Comparison of ENCODE assay signal across 13 mouse cellular contexts in genomic region chr12:102670848-102671247, GRCm38 (mm10). TPM values are rescaled to one million over a fixed set of nuclear protein-coding genes. Genes with fewer than 3 reads are reported as not detected.
DNase-seq lines count a peak whose midpoint lies in the region; ATAC-seq and TF ChIP-seq lines count a peak whose summit lies in the region.
"Had no signal": no experiment of that assay in that cellular context is flagged by ENCODE, and none has a peak within 500 bp of the region (broad histone marks: within the 10 kb centered on the region; RNA-seq: fewer than 3 reads in every experiment).

No protein-coding gene starts in this region.

- no peak overlapping the region for H3K27ac ChIP-seq in hindbrain, embryonic 10.5 days
- H3K27ac ChIP-seq in hindbrain, embryonic 14.5 days = no peak overlapping the region
- peak overlapping the region; percentile 6; the same call in 1 of the 2 replicates for H3K27ac ChIP-seq in CH12.LX (ENCODE audit: insufficient read depth, low read depth)
- no peak overlapping the region for H3K27ac ChIP-seq in stomach, postnatal 0 days (replicated peaks)
- H3K27ac ChIP-seq: layer of hippocampus, adult 2 months; liver, embryonic 15.5 days had no signal

- TF ChIP-seq CTCF in CH12.LX (conservative IDR thresholded peaks at IDR 0.05 in 1 of 2, IDR thresholded peaks at IDR 0.05 in 1 of 2; ENCODE audit: low read depth in 2 of 2, low read length in 2 of 2) = no peak
- TF ChIP-seq CTCF in stomach, postnatal 0 days (IDR thresholded peaks at IDR 0.05; ENCODE audit: low read depth) = no peak

- DNase-seq in hindbrain, embryonic 10.5 days (ENCODE audit: low spot score) = peak; percentile 36
- DNase-seq in hindbrain, embryonic 14.5 days (ENCODE audit: low spot score) = no peak
- no peak for DNase-seq in CH12.LX (ENCODE audit: extremely low read depth)
- DNase-seq in adrenal gland, adult (ENCODE audit: inconsistent age in 2 of 2, low spot score in 1 of 2) = no peak
- no peak for DNase-seq in stomach, postnatal 0 days (ENCODE audit: low spot score)
- DNase-seq: adrenal gland, postnatal 25 days; cerebellum, adult 9-11 months; lung, postnatal 10 days had no signal

- no peak overlapping the region for H3K4me2 ChIP-seq in hindbrain, embryonic 14.5 days (replicated peaks)
- H3K4me2 ChIP-seq in CH12.LX (ENCODE audit: insufficient read depth, low read depth, poor library complexity, severe bottlenecking) = no peak overlapping the region
- H3K4me2 ChIP-seq in stomach, postnatal 0 days (replicated peaks; ENCODE audit: low read depth) = no peak overlapping the region
- H3K4me2 ChIP-seq: liver, embryonic 15.5 days had no signal

- H3K4me3 ChIP-seq in hindbrain, embryonic 10.5 days = no peak overlapping the region
- no peak overlapping the region for H3K4me3 ChIP-seq in hindbrain, embryonic 14.5 days (replicated peaks; ENCODE audit: low read length)
- H3K4me3 ChIP-seq in CH12.LX (replicated peaks in 1 of 3; ENCODE audit: low read depth in 2 of 3, low read length in 2 of 3, poor library complexity in 1 of 3) = no peak overlapping the region
- H3K4me3 ChIP-seq in stomach, postnatal 0 days (ENCODE audit: low read depth, low read length) = no peak overlapping the region
- H3K4me3 ChIP-seq: layer of hippocampus, adult 2 months; liver, embryonic 15.5 days had no signal

- no peaks in the 10 kb centered on the region for H3K27me3 ChIP-seq in hindbrain, embryonic 10.5 days (ENCODE audit: insufficient read depth, poor library complexity, severe bottlenecking)
- H3K27me3 ChIP-seq in hindbrain, embryonic 14.5 days (ENCODE audit: control insufficient read depth, insufficient read depth, low read length) = no peaks in the 10 kb centered on the region
- H3K27me3 ChIP-seq in CH12.LX (replicated peaks) = no peaks in the 10 kb centered on the region
- no peaks in the 10 kb centered on the region for H3K27me3 ChIP-seq in stomach, postnatal 0 days (ENCODE audit: control insufficient read depth, insufficient read depth, low read length)
- H3K27me3 ChIP-seq: liver, embryonic 15.5 days had no signal

- no peak for TF ChIP-seq EP300 in CH12.LX (IDR thresholded peaks at IDR 0.05; ENCODE audit: low read length)
- TF ChIP-seq EP300 in stomach, postnatal 0 days (optimal IDR thresholded peaks at IDR 0.05) = no peak

- WGBS in hindbrain, embryonic 10.5 days = 38% methylated on average over 8 of the region's 8 CpGs
- WGBS in hindbrain, embryonic 14.5 days = 22% methylated on average over 8 of the region's 8 CpGs
- 82% methylated on average over 8 of the region's 8 CpGs for WGBS in stomach, postnatal 0 days

- no peaks in the 10 kb centered on the region for H3K9me3 ChIP-seq in hindbrain, embryonic 10.5 days
- no peaks in the 10 kb centered on the region for H3K9me3 ChIP-seq in hindbrain, embryonic 14.5 days (ENCODE audit: control insufficient read depth, low read length)
- no peaks in the 10 kb centered on the region for H3K9me3 ChIP-seq in CH12.LX (replicated peaks; ENCODE audit: low read length)
- no peaks in the 10 kb centered on the region for H3K9me3 ChIP-seq in stomach, postnatal 0 days (ENCODE audit: control insufficient read depth, low read length)
- H3K9me3 ChIP-seq: liver, embryonic 15.5 days had no signal

- H3K4me1 ChIP-seq in hindbrain, embryonic 10.5 days (replicated peaks) = peaks cover 29% of the 10 kb centered on the region
- H3K4me1 ChIP-seq in hindbrain, embryonic 14.5 days (replicated peaks; ENCODE audit: control insufficient read depth, insufficient read depth, low read length) = peaks cover 4% of the 10 kb centered on the region; the same call in 1 of the 2 replicates
- peaks cover 22 to 77% of the 10 kb centered on the region in 2 experiments for H3K4me1 ChIP-seq in CH12.LX (ENCODE audit: control insufficient read depth in 1 of 2, insufficient read depth in 2 of 2)
- no peaks in the 10 kb centered on the region for H3K4me1 ChIP-seq in stomach, postnatal 0 days (replicated peaks; ENCODE audit: control insufficient read depth, insufficient read depth)
- H3K4me1 ChIP-seq: liver, embryonic 15.5 days had no signal

- TF ChIP-seq RAD21 in CH12.LX (IDR thresholded peaks at IDR 0.05; ENCODE audit: low read depth, low read length) = no peak

- H3K36me3 ChIP-seq in hindbrain, embryonic 10.5 days = peaks cover 27% of the 10 kb centered on the region
- H3K36me3 ChIP-seq in hindbrain, embryonic 14.5 days (replicated peaks; ENCODE audit: control insufficient read depth, insufficient read depth) = 0 out of 2 replicates have a peak, but pooled peaks cover 8% of the 10 kb centered on the region
- H3K36me3 ChIP-seq in CH12.LX (replicated peaks in 1 of 2; ENCODE audit: control insufficient read depth in 1 of 2, insufficient read depth in 1 of 2, low read length in 1 of 2) = peaks cover 27 to 75% of the 10 kb centered on the region in 2 experiments
- no peaks in the 10 kb centered on the region for H3K36me3 ChIP-seq in stomach, postnatal 0 days (ENCODE audit: control insufficient read depth, insufficient read depth, low read length)
- H3K36me3 ChIP-seq: liver, embryonic 15.5 days had no signal

- in situ Hi-C loops in CH12.LX (cut with MboI; ENCODE audit: low pct_ligation_motif_present, low pct_unique_long_range_greater_than_20kb, low sequenced_read_pairs) = no loop called here

- TF ChIP-seq POLR2A in CH12.LX (IDR thresholded peaks at IDR 0.05; ENCODE audit: low read depth, low read length) = no peak

- dilution Hi-C loops in CH12.LX (cut with MboI; ENCODE audit: extremely low pct_ligation_motif_present, extremely low pct_unique_long_range_greater_than_20kb, low sequenced_read_pairs) = no loop called here

- H3K79me2 ChIP-seq in CH12.LX (replicated peaks; ENCODE audit: control insufficient read depth, extremely low read depth, insufficient read depth, poor library complexity, severe bottlenecking) = no peaks in the 10 kb centered on the region; the same call in 1 of the 2 replicates

- ATAC-seq in hindbrain, embryonic 14.5 days (ENCODE audit: low FRiP score) = no peak
- peak; percentile 43 for ATAC-seq in common myeloid progenitor, adult 5-6 weeks (replicated peaks; ENCODE audit: low read depth, poor library complexity, severe bottlenecking)
- ATAC-seq in hematopoietic stem cell, adult 5-6 weeks (replicated peaks in 1 of 2; ENCODE audit: insufficient read depth in 1 of 2, low FRiP score in 2 of 2, low TSS enrichment in 1 of 2, low read depth in 1 of 2, poor library complexity in 2 of 2, severe bottlenecking in 2 of 2) = peak; percentile 47 to 54; a peak in 3 of 4 replicates
- no peak for ATAC-seq in stomach, postnatal 0 days (ENCODE audit: low FRiP score, low TSS enrichment)
- ATAC-seq: inflammation-experienced regulatory T-cells, adult 6 months had no signal

- no peak overlapping the region for H3K9ac ChIP-seq in hindbrain, embryonic 14.5 days
- H3K9ac ChIP-seq in CH12.LX (ENCODE audit: insufficient read depth, low read depth) = no peak overlapping the region
- H3K9ac ChIP-seq in stomach, postnatal 0 days (ENCODE audit: low read length) = no peak overlapping the region
- H3K9ac ChIP-seq: liver, embryonic 15.5 days had no signal

TF ChIP-seq in CH12.LX, 34 proteins besides CTCF, POLR2A, EP300 and RAD21:
- TF ChIP-seq TBP (conservative IDR thresholded peaks at IDR 0.05; ENCODE audit: low read depth, low read length) (no peak), CHD2 (IDR thresholded peaks at IDR 0.05; ENCODE audit: low read length) (no peak), UBTF (IDR thresholded peaks at IDR 0.05; ENCODE audit: low read depth, low read length) (no peak), USF2 (conservative IDR thresholded peaks at IDR 0.05; ENCODE audit: low read depth, low read length) (no peak), BHLHE40 (IDR thresholded peaks at IDR 0.05; ENCODE audit: low read depth, low read length) (no peak), HCFC1 (IDR thresholded peaks at IDR 0.05; ENCODE audit: low read depth, low read length) (no peak), CHD1 (IDR thresholded peaks at IDR 0.05; ENCODE audit: low read depth, low read length) (no peak), ZMIZ1 (IDR thresholded peaks at IDR 0.05; ENCODE audit: low read depth, low read length) (no peak), KAT2A (IDR thresholded peaks at IDR 0.05; ENCODE audit: insufficient replicate concordance, low read length) (no peak), POLR2AphosphoS2 (IDR thresholded peaks at IDR 0.05; ENCODE audit: low read depth, low read length) (no peak), ELF1 (IDR thresholded peaks at IDR 0.05; ENCODE audit: low read depth, low read length) (no peak), JUND (conservative IDR thresholded peaks at IDR 0.05; ENCODE audit: low read depth, low read length) (no peak), ZKSCAN1 (IDR thresholded peaks at IDR 0.05; ENCODE audit: borderline replicate concordance, low read depth, low read length) (no peak), MEF2A (IDR thresholded peaks at IDR 0.05; ENCODE audit: borderline replicate concordance, low read depth, low read length) (no peak), TCF12 (IDR thresholded peaks at IDR 0.05; ENCODE audit: low read depth, low read length) (no peak), RCOR1 (conservative IDR thresholded peaks at IDR 0.05; ENCODE audit: low read depth, low read length) (no peak), ZNF384 (IDR thresholded peaks at IDR 0.05; ENCODE audit: low read depth, low read length) (no peak)
TF ChIP-seq in CH12.LX: peak in this region for 0.

RNA-seq across cellular contexts. Expression of gene Itpk1, which starts 33.9 kb away (rescaled TPM):
- 20.5 and 29.2 TPM in 2 replicates for polyA plus RNA-seq in hindbrain, embryonic 10.5 days (2016; fragmentation: Nextera tagmentation; extraction: Ambion mirVana)
- polyA plus RNA-seq in hindbrain, embryonic 14.5 days (2014; fragmentation: Nextera tagmentation; extraction: Ambion mirVana) = 31.6 and 35.0 TPM in 2 replicates
- 16.0 and 19.2 TPM in 2 replicates for total RNA-seq in CH12.LX (2012; rRNA removed)
- total RNA-seq in CH12.LX (2014; rRNA removed) = 12.8 and 14.0 TPM in 2 replicates
- polyA plus RNA-seq in CH12.LX (2012; ENCODE audit: insufficient read length, low read depth) = 24.3 and 25.1 TPM in 2 replicates
- 9.4 and 12.0 TPM in 2 replicates for total RNA-seq in common myeloid progenitor, adult 5-6 weeks (2017)
- total RNA-seq in hematopoietic stem cell, adult 5-6 weeks (2017) = 19.1 and 20.7 TPM in 2 replicates
- polyA plus RNA-seq in stomach, postnatal 0 days (2015; fragmentation: Nextera tagmentation; extraction: Ambion mirVana) = 21.5 and 26.7 TPM in 2 replicates

Comparison
In these comparisons a context has a peak if more than half of its experiments do, and no peak if none do; other contexts are left out.
1. ATAC-seq: peak in common myeloid progenitor, adult 5-6 weeks (single experiment) and hematopoietic stem cell, adult 5-6 weeks (2 of 2); none in hindbrain, embryonic 14.5 days (single experiment) and stomach, postnatal 0 days (single experiment).